Mouse (Mus musculus) hindlimb bud, embryonic 11.5 days (tissue): ENCODE measurements around the gene Greb1.

Source experiments
- DNase-seq: peaks from one replicate; pipeline ENCODE4 v3.0.0-alpha.2; 2012; ENCODE audit warnings: low read depth, low spot score; ENCODE audit errors: extremely low spot score

The Greb1 gene

GRCm38 (mm10) chr12:16764776-16765445 is 35.8 kb downstream of the Greb1 start:
- no peak for DNase-seq

- no peak for DNase-seq
Measured at GRCm38 (mm10) chr12:16763649-16764422, 36.9 kb downstream of the Greb1 start.

GRCm38 (mm10) chr12:16761461-16761860 is 39.2 kb downstream of the Greb1 start:
- DNase-seq: no peak

- no peak for DNase-seq
Measured at GRCm38 (mm10) chr12:16760246-16760645, 40.4 kb downstream of the Greb1 start.

GRCm38 (mm10) chr12:16754311-16754710 is 46.4 kb downstream of the Greb1 start:
- no peak for DNase-seq

GRCm38 (mm10) chr12:16753555-16753954 is 47.1 kb downstream of the Greb1 start:
- no peak for DNase-seq

- DNase-seq: no peak
Measured at GRCm38 (mm10) chr12:16753110-16753509, 47.6 kb downstream of the Greb1 start.

GRCm38 (mm10) chr12:16752236-16752840 is 48.3 kb downstream of the Greb1 start:
- no peak for DNase-seq

- no peak for DNase-seq
Measured at GRCm38 (mm10) chr12:16751609-16752008, 49.1 kb downstream of the Greb1 start.

- DNase-seq: no peak
Measured at GRCm38 (mm10) chr12:16740059-16740458, 60.6 kb downstream of the Greb1 start.

GRCm38 (mm10) chr12:16737266-16737665 is 63.4 kb downstream of the Greb1 start:
- DNase-seq: no peak

GRCm38 (mm10) chr12:16734698-16735097 is 66.0 kb downstream of the Greb1 start:
- no peak for DNase-seq

- DNase-seq: no peak
Measured at GRCm38 (mm10) chr12:16734009-16734408, 66.7 kb downstream of the Greb1 start.

GRCm38 (mm10) chr12:16731121-16731741 is 69.5 kb downstream of the Greb1 start:
- no peak for DNase-seq

- no peak for DNase-seq
Measured at GRCm38 (mm10) chr12:16730196-16730595, 70.5 kb downstream of the Greb1 start.

GRCm38 (mm10) chr12:16728221-16728620 is 72.5 kb downstream of the Greb1 start:
- no peak for DNase-seq

- DNase-seq: no peak
Measured at GRCm38 (mm10) chr12:16726229-16726628, 74.5 kb downstream of the Greb1 start.

- DNase-seq: no peak
Measured at GRCm38 (mm10) chr12:16723601-16724000, 77.1 kb downstream of the Greb1 start.

- no peak for DNase-seq
Measured at GRCm38 (mm10) chr12:16718660-16719315, 81.9 kb downstream of the Greb1 start.

- no peak for DNase-seq
Measured at GRCm38 (mm10) chr12:16717653-16718052, 83.0 kb downstream of the Greb1 start.

GRCm38 (mm10) chr12:16714616-16715015 is 86.1 kb downstream of the Greb1 start:
- no peak for DNase-seq
